Comparison of ENCODE assay signal across 10 mouse cellular contexts in genomic region chr12:78001846-78002245, GRCm38 (mm10).
DNase-seq lines count a peak whose midpoint lies in the region; ATAC-seq and TF ChIP-seq lines count a peak whose summit lies in the region.
"Had no signal": no experiment of that assay in that cellular context is flagged by ENCODE, and none has a peak within 500 bp of the region (broad histone marks: within the 10 kb centered on the region; RNA-seq: fewer than 3 reads in every experiment).

No protein-coding gene starts in this region.

- H3K4me1 ChIP-seq in embryonic facial prominence, embryonic 14.5 days (ENCODE audit: control insufficient read depth, insufficient read depth, low read length): no peaks in the 10 kb centered on the region
- no peaks in the 10 kb centered on the region for H3K4me1 ChIP-seq in embryonic facial prominence, embryonic 10.5 days
- H3K4me1 ChIP-seq in hindbrain, embryonic 16.5 days (ENCODE audit: control insufficient read depth, insufficient read depth, low read depth, low read length): no peaks in the 10 kb centered on the region
- no peaks in the 10 kb centered on the region for H3K4me1 ChIP-seq in kidney, embryonic 14.5 days (ENCODE audit: control insufficient read depth, insufficient read depth, low read length)
- H3K4me1 ChIP-seq in thymus, adult 2 months (replicated peaks; ENCODE audit: control insufficient read depth, insufficient read depth, low read length): no peaks in the 10 kb centered on the region
- H3K4me1 ChIP-seq: limb, embryonic 15.5 days had no signal

- no peak for TF ChIP-seq CTCF in thymus, adult 2 months (IDR thresholded peaks at IDR 0.05; ENCODE audit: borderline replicate concordance, control insufficient read depth, extremely low read depth, insufficient read depth, low read length, poor library complexity)

- no peaks in the 10 kb centered on the region for H3K27me3 ChIP-seq in embryonic facial prominence, embryonic 14.5 days (replicated peaks; ENCODE audit: control insufficient read depth, insufficient read depth, low read length)
- H3K27me3 ChIP-seq in embryonic facial prominence, embryonic 10.5 days (replicated peaks; ENCODE audit: low read depth, poor library complexity, severe bottlenecking): no peaks in the 10 kb centered on the region
- no peaks in the 10 kb centered on the region for H3K27me3 ChIP-seq in hindbrain, embryonic 16.5 days (replicated peaks; ENCODE audit: control insufficient read depth, insufficient read depth, low read length)
- no peaks in the 10 kb centered on the region for H3K27me3 ChIP-seq in kidney, embryonic 14.5 days (ENCODE audit: control insufficient read depth, insufficient read depth, low read length)
- no peaks in the 10 kb centered on the region for H3K27me3 ChIP-seq in thymus, adult 2 months (ENCODE audit: control insufficient read depth, insufficient read depth, low read length)
- H3K27me3 ChIP-seq: limb, embryonic 15.5 days had no signal

- no peaks in the 10 kb centered on the region for H3K36me3 ChIP-seq in embryonic facial prominence, embryonic 14.5 days (ENCODE audit: control insufficient read depth, insufficient read depth, low read length)
- H3K36me3 ChIP-seq in embryonic facial prominence, embryonic 10.5 days (replicated peaks): no peaks in the 10 kb centered on the region
- H3K36me3 ChIP-seq in hindbrain, embryonic 16.5 days (ENCODE audit: control insufficient read depth, insufficient read depth, low read length): no peaks in the 10 kb centered on the region
- no peaks in the 10 kb centered on the region for H3K36me3 ChIP-seq in kidney, embryonic 14.5 days (ENCODE audit: control insufficient read depth, insufficient read depth, low read length)
- H3K36me3 ChIP-seq in thymus, adult 2 months (ENCODE audit: control insufficient read depth, insufficient read depth, low read length): no peaks in the 10 kb centered on the region
- H3K36me3 ChIP-seq: limb, embryonic 15.5 days had no signal

- 62% methylated on average over 9 of the region's 9 CpGs for WGBS in embryonic facial prominence, embryonic 14.5 days
- WGBS in embryonic facial prominence, embryonic 10.5 days: 87% methylated on average over 9 of the region's 9 CpGs
- 68% methylated on average over 9 of the region's 9 CpGs for WGBS in hindbrain, embryonic 16.5 days
- WGBS in kidney, embryonic 14.5 days: 92% methylated on average over 9 of the region's 9 CpGs
- WGBS in thymus, adult 2 months: 96% methylated on average over 9 of the region's 9 CpGs

- ATAC-seq in embryonic facial prominence, embryonic 14.5 days (ENCODE audit: low read depth): no peak
- peak; percentile 89 for ATAC-seq in hindbrain, embryonic 16.5 days
- no peak for ATAC-seq in kidney, embryonic 14.5 days (ENCODE audit: low FRiP score, low TSS enrichment)

- DNase-seq in embryonic facial prominence, embryonic 14.5 days (ENCODE audit: low spot score): peak; percentile 68
- DNase-seq in embryonic facial prominence, embryonic 10.5 days (ENCODE audit: low spot score): no peak
- peak; percentile 41 for DNase-seq in cerebellum, adult 8-10 months
- DNase-seq in left cerebral cortex, postnatal 14 days (ENCODE audit: low spot score in 2 of 2): peak; percentile 80 to 84
- DNase-seq in kidney, adult 8-10 months: no peak
- DNase-seq in thymus, adult 2 months: no peak
- DNase-seq: heart, postnatal 36 days had no signal

- H3K4me3 ChIP-seq in embryonic facial prominence, embryonic 14.5 days (ENCODE audit: low read depth, low read length): no peak overlapping the region
- no peak overlapping the region for H3K4me3 ChIP-seq in embryonic facial prominence, embryonic 10.5 days
- no peak overlapping the region for H3K4me3 ChIP-seq in hindbrain, embryonic 16.5 days (ENCODE audit: low read length)
- no peak overlapping the region for H3K4me3 ChIP-seq in kidney, embryonic 14.5 days (ENCODE audit: low read length)
- H3K4me3 ChIP-seq in thymus, adult 2 months (ENCODE audit: control insufficient read depth, insufficient read depth, low read length): no peak overlapping the region
- H3K4me3 ChIP-seq: limb, embryonic 15.5 days had no signal

- H3K9me3 ChIP-seq in embryonic facial prominence, embryonic 14.5 days (ENCODE audit: control insufficient read depth, low read length): no peaks in the 10 kb centered on the region
- no peaks in the 10 kb centered on the region for H3K9me3 ChIP-seq in embryonic facial prominence, embryonic 10.5 days
- H3K9me3 ChIP-seq in hindbrain, embryonic 16.5 days (ENCODE audit: control insufficient read depth, low read length): no peaks in the 10 kb centered on the region
- no peaks in the 10 kb centered on the region for H3K9me3 ChIP-seq in kidney, embryonic 14.5 days (ENCODE audit: control insufficient read depth, low read length)
- H3K9me3 ChIP-seq: limb, embryonic 15.5 days had no signal

- intact Hi-C loops in left cerebral cortex, postnatal 14 days (cut with DNase I): loop anchor here (5.0 kb wide), 1 partner anchor 95 kb away; no protein-coding TSS in a partner anchor

- H3K27ac ChIP-seq in embryonic facial prominence, embryonic 14.5 days (replicated peaks; ENCODE audit: low read depth, low read length): no peak overlapping the region
- no peak overlapping the region for H3K27ac ChIP-seq in embryonic facial prominence, embryonic 10.5 days (replicated peaks)
- H3K27ac ChIP-seq in hindbrain, embryonic 16.5 days (ENCODE audit: low read depth, low read length): no peak overlapping the region
- no peak overlapping the region for H3K27ac ChIP-seq in kidney, embryonic 14.5 days (ENCODE audit: low read depth, low read length)
- H3K27ac ChIP-seq in thymus, adult 2 months (ENCODE audit: control insufficient read depth, insufficient read depth, low read length): no peak overlapping the region
- H3K27ac ChIP-seq: limb, embryonic 15.5 days had no signal

- H3K4me2 ChIP-seq in embryonic facial prominence, embryonic 14.5 days (ENCODE audit: low read depth, low read length): no peak overlapping the region
- no peak overlapping the region for H3K4me2 ChIP-seq in hindbrain, embryonic 16.5 days (ENCODE audit: low read length)
- no peak overlapping the region for H3K4me2 ChIP-seq in kidney, embryonic 14.5 days (replicated peaks; ENCODE audit: low read depth, low read length)
- H3K4me2 ChIP-seq: limb, embryonic 15.5 days had no signal

- H3K9ac ChIP-seq in embryonic facial prominence, embryonic 14.5 days (ENCODE audit: low read depth, low read length): no peak overlapping the region
- H3K9ac ChIP-seq in hindbrain, embryonic 16.5 days (ENCODE audit: low read depth, low read length): no peak overlapping the region
- no peak overlapping the region for H3K9ac ChIP-seq in kidney, embryonic 14.5 days (ENCODE audit: low read depth, low read length)
- H3K9ac ChIP-seq: limb, embryonic 15.5 days had no signal

- no peak for TF ChIP-seq POLR2A in thymus, adult 2 months (IDR thresholded peaks at IDR 0.05; ENCODE audit: control insufficient read depth, extremely low read depth, insufficient read depth, low read length, poor library complexity)

Comparison
In these comparisons a context has a peak if more than half of its experiments do, and no peak if none do; other contexts are left out.
1. DNase-seq: peak in embryonic facial prominence, embryonic 14.5 days (single experiment), cerebellum, adult 8-10 months (single experiment) and left cerebral cortex, postnatal 14 days (2 of 2); none in embryonic facial prominence, embryonic 10.5 days (single experiment), kidney, adult 8-10 months (0 of 2) and thymus, adult 2 months (single experiment).